Mouse (Mus musculus): ENCODE results near the gene Maea.
A peak's percentile ranks its signal among the peaks of the same experiment; 100 is the strongest.

Maea gene

DNA sequence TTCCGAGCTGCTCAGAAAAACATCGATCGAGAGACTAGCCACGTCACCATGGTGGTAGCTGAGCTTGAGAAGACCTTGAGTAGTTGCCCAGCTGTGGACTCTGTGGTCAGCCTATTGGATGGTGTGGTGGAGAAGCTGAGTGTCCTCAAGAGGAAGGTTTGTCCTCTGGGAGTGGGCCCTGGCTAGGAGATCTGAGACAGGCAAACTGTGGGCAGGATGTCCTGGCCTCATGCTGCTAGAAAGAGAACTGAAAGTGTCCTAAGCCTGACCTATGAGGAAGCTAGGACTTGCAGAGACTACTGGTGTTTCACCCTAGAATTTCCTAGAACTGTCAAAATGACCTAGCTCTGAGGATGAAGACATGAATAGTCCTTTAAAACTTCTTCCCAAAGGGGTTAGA is 23.2 kb downstream of the Maea start:
- no peak for DNase-seq (ENCODE audit: low spot score in 2 of 2)

- DNase-seq (ENCODE audit: low spot score in 2 of 2): no peak
Measured at GRCm38 (mm10) chr5:33363263-33363662, 28.0 kb downstream of the Maea start.

DNA sequence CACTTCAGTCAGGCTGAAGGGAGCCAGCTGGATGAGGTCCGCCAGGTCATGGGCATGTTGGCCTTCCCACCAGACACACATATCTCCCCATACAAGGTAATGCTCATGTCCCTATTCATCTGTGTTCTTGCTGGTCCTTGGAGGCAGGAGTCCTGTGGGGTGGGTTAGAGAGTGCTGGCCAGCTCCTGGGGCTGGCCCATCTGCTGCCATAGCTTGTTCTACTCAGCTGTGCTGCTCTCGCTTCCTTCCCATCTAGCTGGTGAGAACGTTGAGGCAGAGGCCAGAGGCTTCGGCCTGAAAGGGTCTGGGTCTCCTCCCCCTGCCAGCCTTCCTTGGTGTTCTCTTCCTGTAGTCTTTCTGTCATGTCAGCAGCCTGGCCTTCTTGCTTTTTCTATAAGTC is 33.3 kb downstream of the Maea start:
- DNase-seq (ENCODE audit: low spot score in 2 of 2): no peak

DNA sequence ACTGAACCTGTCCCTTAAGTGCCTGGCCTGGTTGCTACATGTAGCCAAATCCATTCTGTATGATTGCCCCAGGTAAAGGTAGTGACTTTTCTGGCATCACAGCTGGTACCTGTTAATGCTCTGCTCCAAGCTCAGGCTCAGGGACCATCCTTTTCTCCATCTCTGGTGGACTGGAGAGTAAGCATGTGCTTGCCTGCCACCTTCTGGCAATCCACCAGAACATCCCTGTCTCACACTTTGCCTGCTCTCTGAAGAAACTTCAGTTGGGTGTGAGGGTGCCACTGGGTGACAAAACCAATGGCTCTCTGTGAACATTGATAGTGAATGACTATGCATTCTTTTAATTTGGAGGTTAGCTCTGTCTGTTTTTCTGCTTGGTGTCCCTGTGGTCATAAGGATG is 35.8 kb downstream of the Maea start:
- DNase-seq (ENCODE audit: low spot score in 2 of 2): peak; percentile 50 to 61

- DNase-seq (ENCODE audit: low spot score in 2 of 2): no peak
Measured at GRCm38 (mm10) chr5:33371668-33372067, 36.4 kb downstream of the Maea start.

DNA sequence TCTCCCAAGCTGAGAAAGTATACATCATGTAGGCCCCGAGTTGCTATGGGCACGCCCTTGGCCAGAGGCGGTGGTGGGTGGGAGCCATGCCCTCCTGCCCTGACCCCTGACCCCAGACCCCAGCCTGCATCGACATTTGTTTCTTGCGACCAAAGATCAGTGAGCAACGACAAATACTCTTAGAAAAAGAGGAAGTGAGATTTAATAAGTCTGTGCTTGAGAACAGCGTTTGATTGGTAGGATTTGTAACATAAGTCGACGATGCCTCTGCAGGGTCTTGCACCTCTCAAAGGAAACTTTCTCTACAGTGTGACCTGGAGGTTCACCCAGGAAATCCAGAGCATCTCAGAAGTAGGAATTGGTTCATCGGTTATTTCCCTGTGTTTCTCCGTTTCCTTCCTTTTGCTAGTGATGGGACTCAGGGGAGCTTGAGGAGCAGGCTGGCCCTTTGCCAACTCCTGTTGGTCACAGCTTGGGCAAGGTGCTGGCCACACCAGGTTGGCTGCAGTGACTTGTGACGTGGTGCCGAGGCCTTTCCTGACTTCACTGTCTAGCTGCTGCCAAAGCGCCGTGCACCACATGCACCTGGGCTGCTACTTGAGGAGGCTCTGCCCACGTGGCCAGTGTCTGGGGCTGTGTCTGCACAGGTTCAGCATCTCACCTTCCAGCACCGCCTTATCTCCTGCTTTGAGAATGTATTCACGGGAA is 37.2 kb downstream of the Maea start:
- no peak for DNase-seq (ENCODE audit: low spot score in 2 of 2)

GRCm38 (mm10) chr5:33377176-33377575 is 41.9 kb downstream of the Maea start:
- DNase-seq (ENCODE audit: low spot score in 2 of 2): no peak

DNA sequence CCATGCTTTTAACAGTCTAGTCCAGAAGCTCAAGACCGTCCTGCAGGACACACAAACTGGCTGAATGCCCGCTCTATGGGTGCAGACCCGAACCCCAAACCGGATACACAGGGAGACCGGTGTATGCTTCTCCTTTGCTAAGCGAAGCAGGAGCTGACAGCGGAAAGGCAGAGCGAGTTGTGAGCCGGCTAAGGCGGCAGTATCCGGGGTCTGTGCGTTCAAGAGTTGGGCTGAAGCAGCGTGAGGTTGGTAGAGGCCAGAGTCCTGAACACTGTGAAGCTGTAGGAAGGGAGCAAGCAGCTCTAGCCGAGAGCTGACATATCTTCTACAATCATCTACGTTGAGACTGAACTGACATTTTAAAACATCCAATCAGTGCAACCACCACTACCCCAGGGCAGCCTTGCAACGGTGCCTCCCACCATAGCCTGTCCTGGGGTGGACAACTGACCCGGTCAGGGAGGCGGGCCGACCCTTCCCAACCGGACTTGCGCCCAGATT is 42.5 kb downstream of the Maea start:
- peak; percentile 53 to 67 for DNase-seq (ENCODE audit: low spot score in 2 of 2)

- DNase-seq (ENCODE audit: low spot score in 2 of 2): peak; percentile 99
Measured at GRCm38 (mm10) chr5:33378302-33378854, 43.1 kb downstream of the Maea start, which contains the start of gene Uvssa. Gene Uvssa (plus strand): TSS chr5:33378549.

GRCm38 (mm10) chr5:33387550-33387949 is 52.2 kb downstream of the Maea start:
- DNase-seq (ENCODE audit: low spot score in 2 of 2): no peak

DNA sequence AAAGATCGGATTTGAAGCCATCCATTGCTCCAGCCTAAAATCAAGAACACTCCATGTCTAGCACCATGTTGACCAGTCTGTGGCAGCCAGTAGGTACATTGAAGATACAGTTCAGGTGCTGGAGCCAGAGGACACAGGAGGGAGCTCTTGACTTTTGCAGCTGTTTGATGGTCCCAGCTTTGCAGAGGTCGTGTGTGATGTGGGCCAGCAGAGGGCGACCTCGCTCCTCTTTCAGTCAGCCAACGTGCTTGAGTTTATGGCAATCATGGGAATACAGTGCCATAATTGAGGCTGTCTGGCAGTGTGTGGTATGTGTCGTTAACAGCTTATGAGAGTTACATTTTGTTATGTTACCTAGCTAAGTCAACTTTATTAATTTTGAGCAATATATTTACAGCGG is 58.5 kb downstream of the Maea start:
- peak; percentile 85 to 87 for DNase-seq (ENCODE audit: low spot score in 2 of 2)

- peak in 1 of 2 experiments; percentile 36 for DNase-seq (ENCODE audit: low spot score in 2 of 2)
Measured at GRCm38 (mm10) chr5:33395693-33396092, 60.4 kb downstream of the Maea start.

DNA sequence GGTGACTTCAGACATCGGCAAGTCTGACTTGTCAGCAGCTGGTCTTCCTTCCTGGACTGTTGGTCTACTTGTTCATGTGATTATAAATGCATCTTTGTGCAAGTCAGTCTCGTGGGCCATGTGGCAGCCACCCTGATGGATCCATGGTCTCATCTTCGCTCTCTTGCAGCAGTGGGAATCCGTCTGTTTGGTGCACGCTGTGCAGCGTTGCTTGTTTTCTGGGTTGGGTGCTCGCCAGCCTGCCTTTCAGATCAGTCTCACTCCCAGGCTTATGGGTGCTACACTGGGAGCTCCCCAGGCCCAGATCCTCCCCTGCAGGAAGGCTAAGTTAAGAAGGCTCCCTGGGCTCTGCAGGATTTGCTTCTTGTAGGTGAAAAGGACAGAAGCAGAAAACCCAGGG is 61.5 kb downstream of the Maea start:
- DNase-seq (ENCODE audit: low spot score in 2 of 2): peak; percentile 53 to 61

- DNase-seq (ENCODE audit: low spot score in 2 of 2): no peak
Measured at GRCm38 (mm10) chr5:33400819-33401218, 65.5 kb downstream of the Maea start.

DNA sequence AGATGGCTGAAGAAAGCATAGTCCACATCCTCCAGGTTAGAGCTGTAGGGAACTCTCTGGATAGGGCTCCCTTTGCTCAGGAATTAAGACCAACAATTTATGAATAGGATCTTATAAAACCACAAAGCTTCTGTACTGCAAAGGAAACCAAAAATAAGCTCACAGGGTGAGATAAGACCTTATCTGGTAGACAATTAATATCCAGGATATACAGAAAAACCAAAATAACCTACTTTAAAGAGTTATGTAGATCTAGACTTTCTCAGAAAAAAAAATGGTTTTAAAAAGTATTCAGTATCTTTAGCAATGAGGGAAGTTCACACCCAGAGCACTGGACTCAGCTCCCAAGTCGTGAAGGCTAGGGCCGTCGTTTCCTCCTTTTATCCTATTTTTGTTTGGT is 85.0 kb downstream of the Maea start:
- no peak for DNase-seq (ENCODE audit: low spot score in 2 of 2)
